Mouse (Mus musculus): ENCODE data around the gene Gm13696. TPM values are rescaled to one million over a fixed set of nuclear protein-coding genes. Genes with fewer than 3 reads are reported as not detected.
"Not testable (repeated sequence)": the region's sequence is repeated elsewhere in the genome, so short reads cannot be mapped to it uniquely, and the experiment has no call there.

Gm13696 gene
- polyA plus RNA-seq, 1 experiment from 2014 or later = not detected

DNA sequence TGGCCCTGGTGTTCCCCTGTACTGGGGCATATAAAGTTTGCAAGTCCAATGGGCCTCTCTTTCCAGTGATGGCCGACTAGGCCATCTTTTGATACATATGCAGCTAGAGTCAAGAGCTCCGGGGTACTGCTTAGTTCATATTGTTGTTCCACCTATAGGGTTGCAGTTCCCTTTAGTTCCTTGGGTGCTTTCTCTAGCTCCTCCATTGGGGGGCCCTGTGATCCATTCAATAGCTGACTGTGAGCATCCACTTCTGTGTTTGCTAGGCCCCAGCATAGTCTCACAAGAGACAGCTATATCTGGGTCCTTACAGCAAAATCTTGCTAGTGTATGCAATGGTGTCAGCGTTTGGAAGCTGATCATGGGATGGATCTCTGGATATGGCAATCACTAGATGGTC lies 21.6 kb downstream of the Gm13696 start:
- not testable (repeated sequence) for H3K36me3 ChIP-seq; H3K27me3 ChIP-seq; ATAC-seq (replicated peaks); H3K4me3 ChIP-seq; H3K27ac ChIP-seq (replicated peaks); H3K9me3 ChIP-seq; H3K4me1 ChIP-seq; H3K4me2 ChIP-seq (replicated peaks); H3K9ac ChIP-seq (replicated peaks)
- 93% methylated on average over 3 of the region's 3 CpGs for WGBS

DNA sequence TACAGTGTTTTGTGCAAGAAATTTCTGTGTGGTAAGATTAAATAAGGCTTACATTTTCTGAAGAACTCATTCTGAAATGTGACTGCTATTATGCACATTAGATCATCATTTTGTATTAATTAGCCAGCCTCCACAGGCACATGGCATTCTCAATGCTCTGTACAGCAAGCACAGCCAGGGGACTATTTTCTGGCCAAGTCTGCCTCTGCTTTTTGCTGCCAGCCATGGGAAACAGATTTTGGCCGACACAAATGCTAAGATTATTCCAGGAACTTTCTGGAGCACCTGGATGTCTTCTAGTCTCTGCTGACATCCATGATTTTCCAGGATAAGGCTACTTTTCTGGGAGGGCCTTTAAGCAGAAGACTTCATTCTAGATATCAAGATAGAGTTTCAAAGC lies 36.0 kb downstream of the Gm13696 start:
- Histone ChIP-seq H3K27me3 (no peaks in the 10 kb centered on the region), H3K9ac (replicated peaks) (no peak overlapping the region), H3K4me3 (no peak overlapping the region), H3K36me3 (no peaks in the 10 kb centered on the region), H3K27ac (replicated peaks) (no peak overlapping the region), H3K4me2 (replicated peaks) (no peak overlapping the region), H3K4me1 (peaks cover 7% of the 10 kb centered on the region; the same call in 1 of the 2 replicates), H3K9me3 (no peaks in the 10 kb centered on the region)
- peak; percentile 75; the same call in 1 of the 2 replicates for ATAC-seq (replicated peaks)
- WGBS = 25% methylated on average over 1 of the region's 1 CpGs

DNA sequence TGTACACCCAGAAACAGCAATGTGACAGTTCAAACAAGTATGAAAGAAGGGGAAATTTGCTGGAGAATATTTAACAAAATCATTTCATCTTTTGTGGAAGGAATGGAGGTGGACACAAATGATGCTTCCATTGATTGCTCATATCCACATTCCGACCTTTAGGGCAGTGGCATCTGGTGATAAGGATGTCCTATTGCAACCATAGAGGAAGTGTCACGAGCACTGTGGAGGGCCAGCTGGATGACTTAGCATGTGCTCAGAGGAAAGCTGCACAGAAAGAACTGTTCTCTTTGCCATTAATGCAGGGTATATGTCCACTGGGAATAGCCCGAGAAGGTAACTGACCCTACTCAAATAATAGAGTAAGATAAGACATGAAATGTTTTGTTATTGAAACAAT lies 36.9 kb downstream of the Gm13696 start:
- Histone ChIP-seq H3K27me3 (no peaks in the 10 kb centered on the region), H3K36me3 (no peaks in the 10 kb centered on the region), H3K4me3 (no peak overlapping the region), H3K9me3 (no peaks in the 10 kb centered on the region), H3K4me2 (replicated peaks) (no peak overlapping the region), H3K27ac (replicated peaks) (no peak overlapping the region), H3K9ac (replicated peaks) (no peak overlapping the region), H3K4me1 (peaks cover 7% of the 10 kb centered on the region; the same call in 1 of the 2 replicates)
- WGBS = 86% methylated on average over 3 of the region's 3 CpGs
- no peak for ATAC-seq (replicated peaks)

DNA sequence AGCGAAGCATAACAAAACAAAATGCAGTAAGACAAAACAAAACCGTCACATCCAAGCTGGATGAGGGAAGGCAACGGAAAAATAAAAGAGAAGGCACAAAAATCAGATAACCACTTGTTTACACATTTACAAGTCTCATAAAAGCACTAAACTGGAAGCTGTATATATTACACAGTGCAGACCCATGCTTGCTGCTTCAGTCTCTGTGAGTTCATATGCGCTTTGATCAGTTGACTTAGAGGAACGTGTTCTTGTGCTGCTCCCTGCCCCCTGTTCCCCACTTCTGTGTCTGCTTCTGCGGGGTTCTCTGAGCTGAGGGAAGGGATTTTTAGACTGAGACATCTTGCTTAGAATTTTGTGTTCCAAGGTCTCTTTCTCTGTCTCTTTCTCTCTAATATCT lies 41.6 kb downstream of the Gm13696 start:
- no peak overlapping the region for H3K27ac ChIP-seq (replicated peaks)
- no peaks in the 10 kb centered on the region for H3K36me3 ChIP-seq
- no peaks in the 10 kb centered on the region for H3K4me1 ChIP-seq
- H3K9me3 ChIP-seq = no peaks in the 10 kb centered on the region
- H3K4me3 ChIP-seq = no peak overlapping the region
- no peak for ATAC-seq (replicated peaks)
- 79% methylated on average over 6 of the region's 6 CpGs for WGBS
- H3K9ac ChIP-seq (replicated peaks) = no peak overlapping the region
- no peaks in the 10 kb centered on the region for H3K27me3 ChIP-seq
- no peak overlapping the region for H3K4me2 ChIP-seq (replicated peaks)

DNA sequence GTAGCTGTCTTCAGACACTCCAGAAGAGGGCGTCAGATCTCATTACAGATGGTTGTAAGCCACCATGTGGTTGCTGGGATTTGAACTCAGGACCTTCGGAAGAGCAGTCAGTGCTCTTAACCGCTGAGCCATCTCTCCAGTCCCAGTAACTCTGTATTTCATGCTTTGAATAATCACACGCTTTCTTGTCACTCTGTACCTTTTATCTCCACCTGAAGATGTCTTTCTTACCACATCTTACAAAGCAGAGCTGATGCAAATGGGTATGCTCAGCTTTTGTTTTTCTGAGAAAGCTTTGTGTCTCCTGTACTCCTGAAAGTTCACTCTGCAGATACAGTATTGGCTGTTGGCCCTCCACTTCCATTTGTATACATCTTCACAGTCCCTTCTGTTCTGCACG lies 43.4 kb downstream of the Gm13696 start:
- H3K4me1 ChIP-seq; H3K36me3 ChIP-seq; H3K9me3 ChIP-seq; H3K9ac ChIP-seq (replicated peaks); ATAC-seq (replicated peaks); H3K4me3 ChIP-seq; H3K4me2 ChIP-seq (replicated peaks); H3K27me3 ChIP-seq; H3K27ac ChIP-seq (replicated peaks): not testable (repeated sequence)
- 82% methylated on average over 5 of the region's 5 CpGs for WGBS

DNA sequence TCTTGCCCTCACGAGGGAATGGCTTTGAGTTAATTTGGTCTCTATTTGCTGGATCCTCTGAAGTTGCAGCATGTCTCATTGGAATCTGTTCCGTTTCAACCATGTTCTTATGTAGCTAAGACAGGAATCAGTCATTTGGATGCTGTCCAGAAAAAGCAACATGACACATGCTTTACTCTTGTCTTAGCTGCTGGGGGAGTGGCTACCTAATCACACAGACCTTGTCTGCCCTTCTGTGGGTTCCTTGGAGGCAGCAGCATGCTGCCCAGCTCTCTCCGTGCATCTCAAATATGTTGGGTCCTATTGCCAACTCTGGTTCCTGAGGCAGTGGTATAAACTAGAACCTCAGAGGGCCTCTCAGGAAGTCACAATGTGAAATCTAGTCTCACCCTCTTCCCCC lies 45.4 kb downstream of the Gm13696 start:
- Histone ChIP-seq H3K4me3 (no peak overlapping the region), H3K9ac (replicated peaks) (no peak overlapping the region), H3K36me3 (no peaks in the 10 kb centered on the region), H3K4me2 (replicated peaks) (no peak overlapping the region), H3K27ac (replicated peaks) (no peak overlapping the region), H3K27me3 (no peaks in the 10 kb centered on the region), H3K9me3 (no peaks in the 10 kb centered on the region), H3K4me1 (no peaks in the 10 kb centered on the region)
- no peak for ATAC-seq (replicated peaks)
- WGBS = 80% methylated on average over 3 of the region's 3 CpGs

DNA sequence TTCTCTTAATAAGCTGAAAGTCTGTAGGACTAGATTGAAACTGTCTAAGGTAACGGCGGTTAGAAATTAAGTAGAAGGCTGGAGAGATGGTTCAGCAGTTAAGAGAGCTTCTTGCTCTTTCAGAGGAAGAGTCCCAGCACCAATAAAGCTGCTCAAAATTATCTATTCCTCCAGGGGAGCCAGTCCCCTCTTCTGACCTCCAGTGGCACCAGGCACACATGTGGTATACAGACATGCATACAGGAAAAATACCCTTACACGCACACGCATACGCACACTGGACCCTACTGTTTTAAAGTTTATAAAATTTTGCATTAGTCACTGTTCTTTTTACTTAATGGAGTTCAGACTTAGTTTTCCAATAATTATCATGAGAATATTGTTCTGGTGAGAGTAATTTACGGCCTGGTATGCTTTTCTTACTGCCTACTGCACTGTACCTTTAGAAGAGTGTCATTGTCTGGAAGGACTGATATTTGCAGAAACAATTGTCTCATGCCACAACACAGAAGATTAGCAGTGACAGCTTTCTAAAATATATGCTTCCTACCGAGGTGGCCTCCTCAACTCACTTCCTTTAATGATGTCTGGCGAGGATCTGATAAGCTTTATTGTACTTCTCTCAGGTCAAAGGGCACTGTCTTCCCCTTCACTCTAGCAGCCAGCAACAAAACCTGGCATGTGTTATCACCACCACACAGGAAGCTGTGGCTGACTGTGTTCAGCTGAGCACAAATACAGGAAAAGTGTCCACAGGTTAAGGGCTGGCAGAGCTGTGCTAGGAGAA lies 46.8 kb downstream of the Gm13696 start:
- no peak for ATAC-seq (replicated peaks)
- Histone ChIP-seq H3K9me3 (no peaks in the 10 kb centered on the region), H3K27me3 (no peaks in the 10 kb centered on the region), H3K4me3 (no peak overlapping the region), H3K36me3 (no peaks in the 10 kb centered on the region), H3K4me1 (no peaks in the 10 kb centered on the region), H3K27ac (replicated peaks) (no peak overlapping the region), H3K9ac (replicated peaks) (no peak overlapping the region), H3K4me2 (replicated peaks) (no peak overlapping the region)
- WGBS = 81% methylated on average over 8 of the region's 8 CpGs

DNA sequence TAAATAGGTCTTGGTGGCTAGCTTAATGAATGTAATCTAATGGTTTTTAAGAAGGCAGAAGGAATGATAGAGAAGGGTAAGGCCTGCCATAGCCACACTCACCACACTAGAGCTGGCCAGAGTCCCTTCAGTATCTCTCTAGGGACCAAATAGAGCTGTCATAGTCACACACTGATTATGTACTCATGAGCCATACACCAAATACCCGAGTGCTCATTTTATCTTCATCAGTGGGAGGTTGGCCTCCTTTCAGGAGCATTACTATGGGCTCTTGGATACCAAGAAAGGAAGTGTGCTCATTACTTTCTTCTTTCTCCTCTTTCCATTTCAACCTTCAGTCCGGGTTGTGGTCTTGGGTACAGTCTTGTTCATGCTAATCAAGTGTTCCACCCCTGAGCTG lies 49.0 kb downstream of the Gm13696 start:
- no peaks in the 10 kb centered on the region for H3K27me3 ChIP-seq
- no peak overlapping the region for H3K27ac ChIP-seq (replicated peaks)
- ATAC-seq (replicated peaks) = no peak
- H3K4me3 ChIP-seq = no peak overlapping the region
- no peak overlapping the region for H3K4me2 ChIP-seq (replicated peaks)
- H3K4me1 ChIP-seq = peaks cover 4% of the 10 kb centered on the region; the same call in 1 of the 2 replicates
- 86% methylated on average over 2 of the region's 2 CpGs for WGBS
- no peaks in the 10 kb centered on the region for H3K36me3 ChIP-seq
- no peaks in the 10 kb centered on the region for H3K9me3 ChIP-seq
- H3K9ac ChIP-seq (replicated peaks) = no peak overlapping the region

DNA sequence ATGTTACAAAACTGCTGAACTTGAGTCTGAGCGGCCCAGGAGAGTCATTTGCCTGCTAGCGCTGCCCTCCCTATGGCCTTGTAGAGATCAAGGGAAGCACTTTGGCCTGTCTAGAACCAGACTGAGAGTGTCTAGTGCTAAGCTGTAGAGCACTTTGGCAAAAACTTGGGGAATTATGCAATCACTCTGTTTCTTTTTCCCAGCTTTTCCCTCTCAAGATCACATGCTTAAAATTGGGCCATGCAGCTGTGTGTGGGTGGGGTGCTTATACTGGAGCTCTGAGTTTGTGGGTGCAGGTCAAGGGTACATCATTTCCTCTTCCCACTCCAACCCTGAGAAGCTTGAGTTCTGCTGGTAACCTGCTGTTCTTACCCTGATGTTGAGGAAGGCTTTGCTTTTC lies 50.0 kb downstream of the Gm13696 start:
- no peak overlapping the region for H3K27ac ChIP-seq (replicated peaks)
- WGBS = 89% methylated on average over 2 of the region's 2 CpGs
- no peak overlapping the region for H3K4me2 ChIP-seq (replicated peaks)
- no peaks in the 10 kb centered on the region for H3K9me3 ChIP-seq
- peaks cover 4% of the 10 kb centered on the region; the same call in 1 of the 2 replicates for H3K4me1 ChIP-seq
- H3K9ac ChIP-seq (replicated peaks) = no peak overlapping the region
- ATAC-seq (replicated peaks) = no peak
- H3K36me3 ChIP-seq = no peaks in the 10 kb centered on the region
- no peak overlapping the region for H3K4me3 ChIP-seq
- no peaks in the 10 kb centered on the region for H3K27me3 ChIP-seq

DNA sequence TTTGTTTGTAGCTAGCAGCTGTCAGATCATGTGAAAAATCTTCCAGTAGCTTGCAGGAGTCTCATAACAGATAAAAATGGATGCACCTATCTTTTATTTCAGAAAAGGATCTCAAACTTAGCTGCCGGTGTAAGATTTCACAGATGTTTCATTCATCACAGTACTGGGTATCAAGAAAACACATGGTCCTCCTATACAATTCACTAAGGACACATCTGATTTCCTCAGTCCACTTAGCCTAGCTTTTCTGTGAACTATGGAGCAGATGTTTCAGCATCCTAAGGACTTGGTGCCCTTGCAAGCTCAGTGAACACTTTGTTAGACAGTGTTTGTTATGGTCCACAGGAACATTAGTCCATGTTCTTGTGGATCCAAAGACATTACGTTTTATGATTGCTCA lies 50.4 kb downstream of the Gm13696 start:
- peaks cover 4% of the 10 kb centered on the region; the same call in 1 of the 2 replicates for H3K4me1 ChIP-seq
- no peaks in the 10 kb centered on the region for H3K36me3 ChIP-seq
- ATAC-seq (replicated peaks) = no peak
- H3K4me3 ChIP-seq = no peak overlapping the region
- no peak overlapping the region for H3K9ac ChIP-seq (replicated peaks)
- no peaks in the 10 kb centered on the region for H3K9me3 ChIP-seq
- 82% methylated on average over 2 of the region's 2 CpGs for WGBS
- H3K27ac ChIP-seq (replicated peaks) = no peak overlapping the region
- no peak overlapping the region for H3K4me2 ChIP-seq (replicated peaks)
- no peaks in the 10 kb centered on the region for H3K27me3 ChIP-seq

Other genes starting within 250 kb of the Gm13696 start
- gene Itgav, start 248.7 kb upstream of the Gm13696 start, polyA plus RNA-seq (2015; fragmentation: Nextera tagmentation; extraction: Ambion mirVana) = 18.2 and 19.9 TPM in 2 replicates
- gene Fam171b, start 160.5 kb upstream of the Gm13696 start, polyA plus RNA-seq (2015; fragmentation: Nextera tagmentation; extraction: Ambion mirVana) = 63.5 and 67.5 TPM in 2 replicates
- gene Zswim2, start 31.9 kb upstream of the Gm13696 start, polyA plus RNA-seq (2015; fragmentation: Nextera tagmentation; extraction: Ambion mirVana) = 0.10 TPM in 1 of 2 replicates, not detected in the other
- gene Gm13698, start 17.4 kb upstream of the Gm13696 start, polyA plus RNA-seq (2015; fragmentation: Nextera tagmentation; extraction: Ambion mirVana) = not detected in 2 replicates
- gene Gm13693, start 11.6 kb upstream of the Gm13696 start, polyA plus RNA-seq (2015; fragmentation: Nextera tagmentation; extraction: Ambion mirVana) = not detected in 2 replicates
- not detected in 2 replicates for gene Gm13695, start 5.8 kb upstream of the Gm13696 start, polyA plus RNA-seq (2015; fragmentation: Nextera tagmentation; extraction: Ambion mirVana)
- not detected in 2 replicates for gene Gm13694, start 5.8 kb downstream of the Gm13696 start, polyA plus RNA-seq (2015; fragmentation: Nextera tagmentation; extraction: Ambion mirVana)
- gene Gm13697, start 11.6 kb downstream of the Gm13696 start, polyA plus RNA-seq (2015; fragmentation: Nextera tagmentation; extraction: Ambion mirVana) = not detected in 2 replicates
- gene Gm13691, start 17.4 kb downstream of the Gm13696 start, polyA plus RNA-seq (2015; fragmentation: Nextera tagmentation; extraction: Ambion mirVana) = not detected in 2 replicates

All from forebrain, embryonic 15.5 days (tissue).